Mouse (Mus musculus): ENCODE data around the gene Rnaseh2c. TPM values are rescaled to one million over a fixed set of nuclear protein-coding genes. Genes with fewer than 3 reads are reported as not detected.

Rnaseh2c gene
- polyA plus RNA-seq, 2 experiments: 103 to 107 TPM

GRCm38 (mm10) chr19:5641641-5642040, 40.0 kb downstream of the Rnaseh2c start:
- DNase-seq (ENCODE audit: low spot score) (no peak), ATAC-seq (ENCODE audit: low FRiP score, low read depth) (no peak)
- no peak for TF ChIP-seq POLR2A (IDR thresholded peaks at IDR 0.05; ENCODE audit: borderline replicate concordance, extremely low read depth, insufficient read depth, insufficient read length)
- Histone ChIP-seq H3K4me2 (replicated peaks; ENCODE audit: low read depth, low read length, severe bottlenecking) (no peak overlapping the region), H3K4me1 (ENCODE audit: control insufficient read depth, insufficient read depth, low read length) (peaks cover 16% of the 10 kb centered on the region), H3K36me3 (ENCODE audit: control insufficient read depth, insufficient read depth, low read length) (peaks cover 80% of the 10 kb centered on the region), H3K27ac (replicated peaks; ENCODE audit: low read depth, low read length) (no peak overlapping the region), H3K4me3 (replicated peaks; ENCODE audit: low read length) (no peak overlapping the region), H3K9ac (ENCODE audit: low read depth, low read length, severe bottlenecking) (no peak overlapping the region), H3K9me3 (ENCODE audit: control insufficient read depth, low read length) (no peaks in the 10 kb centered on the region), H3K27me3 (ENCODE audit: control insufficient read depth, insufficient read depth, low read length) (no peaks in the 10 kb centered on the region)
- WGBS: 91% methylated on average over 8 of the region's 8 CpGs

DNA sequence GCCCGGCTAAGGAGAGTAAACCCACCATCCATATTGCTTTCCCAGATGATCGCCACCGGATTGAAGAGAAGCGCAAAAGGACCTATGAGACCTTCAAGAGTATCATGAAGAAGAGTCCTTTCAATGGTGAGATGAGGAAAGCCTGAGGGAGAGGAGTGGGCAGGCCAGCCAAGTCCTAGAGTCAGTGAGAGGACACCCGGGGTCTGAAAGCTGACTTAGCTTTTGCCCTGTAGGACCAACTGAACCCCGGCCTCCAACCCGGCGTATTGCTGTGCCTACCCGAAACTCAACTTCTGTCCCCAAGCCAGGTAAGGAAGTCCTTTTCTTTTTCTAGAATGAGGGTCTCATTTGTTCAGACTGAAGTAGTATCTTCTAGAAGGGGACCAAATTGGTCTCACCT, 43.6 kb downstream of the Rnaseh2c start:
- WGBS: 96% methylated on average over 9 of the region's 9 CpGs
- H3K27ac ChIP-seq (replicated peaks; ENCODE audit: low read depth, low read length): no peak overlapping the region
- H3K4me2 ChIP-seq (replicated peaks; ENCODE audit: low read depth, low read length, severe bottlenecking): no peak overlapping the region
- H3K9ac ChIP-seq (ENCODE audit: low read depth, low read length, severe bottlenecking): no peak overlapping the region
- no peaks in the 10 kb centered on the region for H3K9me3 ChIP-seq (ENCODE audit: control insufficient read depth, low read length)
- DNase-seq (ENCODE audit: low spot score): no peak
- no peak for ATAC-seq (ENCODE audit: low FRiP score, low read depth)
- H3K4me1 ChIP-seq (ENCODE audit: control insufficient read depth, insufficient read depth, low read length): peaks cover 8% of the 10 kb centered on the region
- no peak overlapping the region for H3K4me3 ChIP-seq (replicated peaks; ENCODE audit: low read length)
- peaks cover 76% of the 10 kb centered on the region for H3K36me3 ChIP-seq (ENCODE audit: control insufficient read depth, insufficient read depth, low read length)
- TF ChIP-seq POLR2A (IDR thresholded peaks at IDR 0.05; ENCODE audit: borderline replicate concordance, extremely low read depth, insufficient read depth, insufficient read length): no peak
- no peaks in the 10 kb centered on the region for H3K27me3 ChIP-seq (ENCODE audit: control insufficient read depth, insufficient read depth, low read length)

DNA sequence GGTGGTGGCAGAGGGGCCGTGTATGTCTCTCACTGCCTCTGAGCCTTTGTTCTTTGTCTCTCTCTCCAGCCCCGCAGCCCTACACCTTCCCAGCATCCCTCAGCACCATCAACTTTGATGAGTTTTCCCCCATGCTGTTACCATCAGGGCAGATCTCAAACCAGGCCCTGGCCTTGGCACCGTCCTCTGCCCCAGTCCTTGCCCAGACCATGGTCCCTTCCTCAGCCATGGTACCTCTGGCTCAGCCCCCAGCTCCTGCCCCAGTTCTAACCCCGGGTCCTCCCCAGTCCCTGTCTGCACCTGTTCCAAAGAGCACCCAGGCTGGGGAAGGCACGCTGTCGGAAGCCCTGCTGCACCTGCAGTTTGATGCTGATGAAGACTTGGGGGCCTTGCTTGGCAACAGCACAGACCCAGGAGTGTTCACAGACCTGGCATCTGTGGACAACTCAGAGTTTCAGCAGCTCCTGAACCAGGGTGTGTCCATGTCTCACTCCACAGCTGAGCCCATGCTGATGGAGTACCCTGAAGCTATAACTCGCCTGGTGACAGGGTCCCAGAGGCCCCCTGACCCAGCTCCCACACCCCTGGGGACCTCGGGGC, 45.2 kb downstream of the Rnaseh2c start:
- DNase-seq (ENCODE audit: low spot score) (no peak), ATAC-seq (ENCODE audit: low FRiP score, low read depth) (no peak)
- 95% methylated on average over 8 of the region's 8 CpGs for WGBS
- Histone ChIP-seq H3K9ac (ENCODE audit: low read depth, low read length, severe bottlenecking) (no peak overlapping the region), H3K27ac (replicated peaks; ENCODE audit: low read depth, low read length) (no peak overlapping the region), H3K9me3 (ENCODE audit: control insufficient read depth, low read length) (no peaks in the 10 kb centered on the region), H3K27me3 (ENCODE audit: control insufficient read depth, insufficient read depth, low read length) (no peaks in the 10 kb centered on the region), H3K36me3 (ENCODE audit: control insufficient read depth, insufficient read depth, low read length) (peaks cover 76% of the 10 kb centered on the region), H3K4me3 (replicated peaks; ENCODE audit: low read length) (no peak overlapping the region), H3K4me2 (replicated peaks; ENCODE audit: low read depth, low read length, severe bottlenecking) (no peak overlapping the region), H3K4me1 (ENCODE audit: control insufficient read depth, insufficient read depth, low read length) (peaks cover 8% of the 10 kb centered on the region)
- TF ChIP-seq POLR2A (IDR thresholded peaks at IDR 0.05; ENCODE audit: borderline replicate concordance, extremely low read depth, insufficient read depth, insufficient read length): no peak

DNA sequence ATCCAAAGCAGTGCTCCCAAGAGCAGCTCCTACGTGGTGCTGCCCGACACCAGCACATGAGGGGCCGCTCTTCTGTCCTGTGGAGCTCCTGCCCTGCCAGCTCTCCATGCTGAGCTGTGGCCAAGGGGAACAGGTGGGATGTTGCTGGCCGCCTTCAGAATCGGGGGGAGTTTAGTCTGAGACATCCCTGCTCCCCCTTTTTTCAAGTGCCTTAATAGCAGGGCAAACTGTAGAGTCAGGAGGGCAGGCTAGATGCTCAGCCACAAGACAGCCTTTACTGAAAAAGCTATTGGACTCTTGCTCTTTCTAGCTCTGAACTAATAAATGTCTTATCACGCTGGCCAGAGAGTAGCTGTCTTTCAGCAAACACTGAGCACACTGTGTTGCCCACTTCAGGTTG, 46.1 kb downstream of the Rnaseh2c start:
- H3K9me3 ChIP-seq (ENCODE audit: control insufficient read depth, low read length): no peaks in the 10 kb centered on the region
- WGBS: 93% methylated on average over 6 of the region's 6 CpGs
- ATAC-seq (ENCODE audit: low FRiP score, low read depth) (no peak), DNase-seq (ENCODE audit: low spot score) (no peak)
- H3K4me2 ChIP-seq (replicated peaks; ENCODE audit: low read depth, low read length, severe bottlenecking): no peak overlapping the region
- H3K27ac ChIP-seq (replicated peaks; ENCODE audit: low read depth, low read length): no peak overlapping the region
- peaks cover 74% of the 10 kb centered on the region for H3K36me3 ChIP-seq (ENCODE audit: control insufficient read depth, insufficient read depth, low read length)
- peaks cover 8% of the 10 kb centered on the region for H3K4me1 ChIP-seq (ENCODE audit: control insufficient read depth, insufficient read depth, low read length)
- H3K27me3 ChIP-seq (ENCODE audit: control insufficient read depth, insufficient read depth, low read length): no peaks in the 10 kb centered on the region
- no peak overlapping the region for H3K9ac ChIP-seq (ENCODE audit: low read depth, low read length, severe bottlenecking)
- TF ChIP-seq POLR2A (IDR thresholded peaks at IDR 0.05; ENCODE audit: borderline replicate concordance, extremely low read depth, insufficient read depth, insufficient read length): no peak
- H3K4me3 ChIP-seq (replicated peaks; ENCODE audit: low read length): no peak overlapping the region

DNA sequence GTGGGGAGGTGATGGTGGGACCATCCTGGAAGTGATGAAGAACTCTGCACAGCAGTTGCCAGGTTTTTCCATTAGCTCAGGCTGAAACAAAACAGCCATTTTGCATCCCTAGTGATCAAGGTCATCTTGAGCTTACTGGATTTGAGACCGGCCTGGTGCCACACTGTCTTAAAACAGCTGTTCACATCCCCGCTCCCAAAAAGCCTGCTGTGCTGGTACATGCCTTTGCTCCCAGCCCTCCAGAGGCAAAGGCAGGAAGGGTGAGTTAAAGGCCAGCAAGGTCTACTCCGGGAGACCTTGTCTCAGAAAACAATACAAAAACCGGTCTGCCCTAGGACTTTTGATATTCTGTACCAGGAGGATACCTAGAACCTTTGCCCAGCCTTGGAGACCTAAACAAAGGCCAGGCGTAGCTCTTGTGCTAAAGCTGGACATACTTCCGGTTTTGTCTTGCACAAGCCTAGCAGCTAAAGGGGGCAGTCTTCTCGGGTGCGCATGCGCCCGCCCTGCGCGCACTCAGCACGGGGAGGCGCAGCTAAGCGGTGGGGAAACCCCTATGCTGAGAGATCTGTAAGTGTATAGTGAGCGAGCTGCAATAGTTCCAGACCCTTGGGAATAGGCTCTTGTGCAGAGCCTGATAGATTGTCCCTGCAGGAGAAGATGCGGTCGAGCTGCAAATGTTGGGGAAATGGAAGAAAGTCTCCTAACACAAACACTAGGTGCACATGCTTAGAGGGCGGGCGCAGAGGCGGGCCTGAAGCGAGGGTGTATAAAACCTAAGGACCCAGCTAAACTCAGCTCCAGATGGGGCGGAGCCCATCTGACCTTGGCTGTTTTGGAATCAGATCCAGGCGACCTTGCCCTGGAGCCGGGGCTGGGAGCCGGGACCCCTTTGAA, 47.0 kb downstream of the Rnaseh2c start:
- H3K36me3 ChIP-seq (ENCODE audit: control insufficient read depth, insufficient read depth, low read length): peaks cover 67% of the 10 kb centered on the region
- 0 out of 2 replicates have a peak, but pooled peaks have one; percentile 33 for TF ChIP-seq POLR2A (IDR thresholded peaks at IDR 0.05; ENCODE audit: borderline replicate concordance, extremely low read depth, insufficient read depth, insufficient read length)
- H3K27ac ChIP-seq (replicated peaks; ENCODE audit: low read depth, low read length): peak overlapping the region; percentile 72
- peak overlapping the region; percentile 44 for H3K4me2 ChIP-seq (replicated peaks; ENCODE audit: low read depth, low read length, severe bottlenecking)
- H3K4me3 ChIP-seq (replicated peaks; ENCODE audit: low read length): peak overlapping the region; percentile 21
- peaks cover 9% of the 10 kb centered on the region for H3K4me1 ChIP-seq (ENCODE audit: control insufficient read depth, insufficient read depth, low read length)
- DNase-seq (ENCODE audit: low spot score) (peak; percentile 77), ATAC-seq (ENCODE audit: low FRiP score, low read depth) (peak; percentile 86)
- WGBS: 7% methylated on average over 26 of the region's 26 CpGs
- H3K9me3 ChIP-seq (ENCODE audit: control insufficient read depth, low read length): no peaks in the 10 kb centered on the region
- no peaks in the 10 kb centered on the region for H3K27me3 ChIP-seq (ENCODE audit: control insufficient read depth, insufficient read depth, low read length)
- H3K9ac ChIP-seq (ENCODE audit: low read depth, low read length, severe bottlenecking): 0 out of 2 replicates have a peak overlapping the region, but pooled peaks have one; percentile 3
